Mouse (Mus musculus) lung, postnatal 4 days (tissue): ENCODE results near the gene Abhd15.

Experiments
- DNase-seq, 2 experiments: peaks; one replicate each; pipeline ENCODE4 v3.0.0; 2021

Gene Abhd15

DNA sequence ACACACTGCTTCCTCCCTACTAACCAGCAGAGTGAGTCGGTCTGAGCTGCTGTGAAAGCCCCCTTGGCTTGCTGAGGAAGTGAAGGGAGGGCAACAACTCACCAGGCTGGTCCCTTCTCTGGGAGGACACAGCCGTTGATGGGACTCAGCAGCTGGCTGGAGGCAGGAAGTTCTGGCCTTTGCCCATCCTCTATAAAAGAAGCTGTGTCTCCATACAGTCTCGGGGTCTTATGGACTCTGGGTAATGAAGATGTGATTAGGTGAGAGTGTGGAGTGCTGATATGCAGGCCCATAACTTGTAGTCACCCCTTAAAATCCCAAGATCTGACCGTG, 20.6 kb upstream of the Abhd15 start:
- peak in 1 of 2 experiments; percentile 24 for DNase-seq

DNA sequence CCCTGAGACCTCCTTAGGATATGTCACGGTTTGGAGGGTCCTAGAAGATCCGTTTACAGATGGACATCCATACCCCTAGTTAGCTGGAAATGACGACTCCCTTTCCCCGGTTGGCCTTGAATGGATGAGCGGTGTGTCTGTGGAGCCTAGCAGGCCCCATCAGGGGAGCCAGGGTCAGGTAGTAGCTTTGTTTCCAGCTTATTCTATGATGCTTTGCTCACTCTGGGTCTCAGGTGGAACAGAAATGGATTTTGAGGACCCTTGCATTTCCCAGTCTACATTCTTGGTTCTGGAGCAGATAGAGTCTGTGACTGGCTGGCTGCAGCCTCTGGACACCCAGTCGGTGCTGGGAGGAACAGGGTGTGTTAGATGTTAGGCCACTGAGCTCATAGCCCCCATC, 20.1 kb upstream of the Abhd15 start:
- no peak for DNase-seq

GRCm38 (mm10) chr11:77495507-77495906, 19.4 kb upstream of the Abhd15 start:
- peak in 1 of 2 experiments; percentile 15 for DNase-seq

DNA sequence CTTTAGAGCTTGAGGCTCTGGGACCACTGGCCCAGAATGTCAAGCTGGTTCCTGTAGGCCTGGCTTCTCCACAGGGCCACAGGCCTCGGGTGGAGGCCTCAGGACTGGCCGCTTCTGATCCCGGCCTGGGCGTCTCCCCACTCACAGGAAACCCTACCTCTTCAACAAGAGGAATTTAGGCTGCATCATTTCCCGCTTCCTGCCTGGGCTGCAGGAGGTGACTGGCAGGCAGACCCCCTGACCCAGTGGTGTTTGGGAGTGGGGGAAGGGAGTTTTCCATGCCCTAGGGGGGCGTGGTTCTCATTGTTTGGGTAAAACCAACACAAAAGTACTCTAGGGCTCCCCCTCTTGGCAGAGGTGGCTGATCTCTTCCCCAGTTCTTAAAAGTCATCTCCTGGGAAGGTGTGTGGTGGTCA, 17.6 kb upstream of the Abhd15 start:
- DNase-seq, result peak; percentile 89 to 91

DNA sequence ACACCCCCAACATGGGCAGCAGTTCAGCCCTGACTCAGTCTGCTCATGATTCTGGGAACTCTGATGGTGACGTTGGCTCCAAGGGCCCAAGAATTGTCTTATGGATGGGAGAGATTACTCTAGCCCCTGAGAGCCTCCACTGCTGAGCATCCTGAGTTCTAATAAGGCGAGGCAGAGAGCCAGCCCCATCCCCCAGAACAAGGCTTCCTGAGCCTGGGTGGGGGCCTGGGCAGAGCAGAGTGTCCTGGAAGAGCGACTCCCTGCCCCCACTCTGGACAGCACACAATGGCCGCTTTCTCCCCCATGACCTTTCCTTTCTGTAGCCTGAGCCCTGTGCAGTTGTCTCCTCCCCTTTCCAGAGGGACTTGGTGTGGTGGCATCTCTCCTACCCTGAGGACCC, 17.1 kb upstream of the Abhd15 start:
- peak; percentile 68 to 78 for DNase-seq

- no peak for DNase-seq
Measured at GRCm38 (mm10) chr11:77498261-77499139, 16.4 kb upstream of the Abhd15 start.

GRCm38 (mm10) chr11:77499354-77499753, 15.6 kb upstream of the Abhd15 start:
- no peak for DNase-seq

DNA sequence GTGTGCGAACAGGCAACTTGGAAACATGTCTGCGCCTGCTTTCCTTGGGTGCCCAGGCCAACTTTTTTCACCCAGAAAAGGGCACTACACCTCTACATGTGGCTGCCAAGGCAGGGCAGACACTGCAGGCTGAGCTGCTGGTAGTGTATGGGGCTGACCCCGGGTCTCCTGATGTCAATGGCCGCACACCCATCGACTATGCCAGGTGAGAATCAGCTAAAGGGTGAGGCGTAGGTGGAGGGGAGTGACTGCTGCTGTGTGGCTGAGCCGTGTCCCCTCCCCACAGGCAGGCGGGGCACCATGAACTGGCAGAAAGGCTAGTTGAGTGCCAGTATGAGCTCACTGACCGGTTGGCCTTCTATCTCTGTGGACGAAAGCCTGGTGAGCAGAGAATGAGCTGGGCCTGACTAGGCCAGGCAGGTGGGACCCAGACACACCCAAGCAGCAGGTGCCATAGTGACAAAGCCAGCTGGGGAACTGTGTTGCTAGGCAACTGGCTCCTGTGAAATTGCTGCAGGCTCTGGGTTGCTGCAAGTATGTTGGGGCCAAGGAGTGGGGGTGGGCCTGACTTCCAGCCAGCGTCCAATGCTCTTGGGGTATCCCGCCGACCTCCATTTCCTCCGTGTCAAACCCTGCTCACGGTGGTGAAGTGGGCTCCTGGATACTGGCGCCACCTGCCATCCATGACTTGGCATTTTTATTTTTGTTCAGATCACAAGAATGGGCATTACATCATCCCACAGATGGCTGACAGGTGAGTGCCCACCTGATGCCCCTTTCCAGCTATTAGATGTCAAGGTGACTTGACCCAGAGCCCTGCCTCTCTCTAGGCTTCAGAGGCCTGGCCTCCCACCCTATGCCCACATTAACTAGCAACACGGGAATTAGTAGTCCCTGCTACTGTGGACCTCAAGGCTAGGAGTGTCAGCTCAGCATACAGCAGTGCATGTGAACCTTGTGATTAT, 14.3 kb upstream of the Abhd15 start:
- no peak for DNase-seq

- DNase-seq, result peak; percentile 75 to 86
Measured at GRCm38 (mm10) chr11:77501392-77501791, 13.5 kb upstream of the Abhd15 start.

DNA sequence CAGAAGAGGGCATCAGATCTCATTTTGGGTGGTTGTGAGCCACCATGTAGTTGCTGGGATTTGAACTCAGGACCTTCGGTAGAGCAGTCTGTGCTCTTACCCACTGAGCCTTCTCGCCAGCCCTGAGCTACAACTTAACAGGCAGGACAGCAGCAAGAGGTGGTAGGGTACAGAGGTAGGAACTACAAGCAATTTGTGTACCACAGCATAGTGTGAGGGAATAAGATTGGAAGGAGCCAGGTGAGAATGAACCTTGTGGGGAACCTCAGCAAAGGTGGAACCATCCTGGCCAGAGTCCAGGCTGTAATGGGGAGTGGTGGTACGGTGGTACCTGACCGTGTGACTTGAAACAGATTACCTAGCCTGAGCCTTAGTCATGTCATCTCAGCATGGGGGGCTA, 12.9 kb upstream of the Abhd15 start:
- peak in 1 of 2 experiments; percentile 14 for DNase-seq

- peak in 1 of 2 experiments; percentile 19 for DNase-seq
Measured at GRCm38 (mm10) chr11:77502481-77502880, 12.4 kb upstream of the Abhd15 start.

DNA sequence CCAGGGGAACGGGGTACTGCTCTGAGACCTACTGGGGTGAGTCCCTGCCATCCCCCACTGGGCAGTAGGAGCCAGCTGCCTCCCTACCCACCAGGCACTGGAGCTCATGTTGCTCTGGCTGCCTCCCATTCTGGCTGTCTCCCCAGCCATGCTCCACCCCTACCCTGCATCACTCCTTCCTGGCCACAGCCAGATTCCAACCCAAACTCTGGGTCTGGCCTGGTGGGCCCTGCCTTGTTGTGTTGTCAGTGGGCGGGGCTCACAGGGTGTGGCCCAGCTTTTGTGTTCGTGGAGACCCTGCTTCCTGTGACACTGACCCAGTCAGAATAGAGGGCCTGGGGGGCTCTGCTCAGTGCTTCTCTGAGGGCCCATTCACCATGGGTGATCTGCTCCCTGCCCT, 11.4 kb upstream of the Abhd15 start:
- peak; percentile 59 to 78 for DNase-seq

- peak in 1 of 2 experiments; percentile 24 for DNase-seq
Measured at GRCm38 (mm10) chr11:77504377-77504776, 10.5 kb upstream of the Abhd15 start.

GRCm38 (mm10) chr11:77505291-77505980, 9.5 kb upstream of the Abhd15 start:
- DNase-seq, result peak in 1 of 2 experiments; percentile 22

DNA sequence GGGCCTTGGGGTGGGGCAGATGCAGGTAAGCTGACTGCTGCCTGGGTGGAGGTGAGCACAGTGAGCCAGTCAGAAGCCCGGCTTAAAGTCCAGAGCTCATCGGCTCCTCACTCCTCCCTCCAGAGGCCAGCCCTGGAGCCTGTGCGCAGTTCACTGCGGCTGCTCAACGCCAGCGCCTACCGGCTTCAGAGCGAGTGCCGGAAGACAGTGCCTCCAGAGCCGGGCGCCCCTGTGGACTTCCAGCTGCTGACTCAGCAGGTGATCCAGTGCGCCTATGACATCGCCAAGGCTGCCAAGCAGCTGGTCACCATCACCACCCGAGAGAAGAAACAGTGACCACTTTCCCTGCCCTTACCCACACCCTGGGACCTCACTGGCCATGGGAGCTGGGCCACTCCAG, 8.6 kb upstream of the Abhd15 start:
- DNase-seq, result no peak

DNA sequence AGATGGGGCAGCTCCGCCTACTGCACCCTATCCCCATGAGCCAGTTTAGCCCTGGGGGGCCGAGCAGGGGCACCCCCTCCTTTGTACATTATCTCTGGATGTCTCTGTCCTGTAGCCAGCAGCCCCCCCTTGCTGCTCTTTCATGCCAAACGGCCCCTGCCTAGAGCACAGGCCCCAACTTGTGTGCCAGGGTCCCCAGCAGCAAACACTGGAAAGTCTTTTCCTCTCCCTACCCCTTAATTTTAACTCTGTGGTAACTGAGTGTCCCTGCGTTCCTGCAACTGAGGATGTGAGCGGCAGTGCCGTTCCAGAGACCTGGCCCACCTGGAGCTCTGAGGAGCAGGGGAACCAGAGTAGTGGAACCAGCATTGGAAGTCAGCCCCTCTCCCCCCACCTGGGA, 8.0 kb upstream of the Abhd15 start:
- DNase-seq, result no peak

DNA sequence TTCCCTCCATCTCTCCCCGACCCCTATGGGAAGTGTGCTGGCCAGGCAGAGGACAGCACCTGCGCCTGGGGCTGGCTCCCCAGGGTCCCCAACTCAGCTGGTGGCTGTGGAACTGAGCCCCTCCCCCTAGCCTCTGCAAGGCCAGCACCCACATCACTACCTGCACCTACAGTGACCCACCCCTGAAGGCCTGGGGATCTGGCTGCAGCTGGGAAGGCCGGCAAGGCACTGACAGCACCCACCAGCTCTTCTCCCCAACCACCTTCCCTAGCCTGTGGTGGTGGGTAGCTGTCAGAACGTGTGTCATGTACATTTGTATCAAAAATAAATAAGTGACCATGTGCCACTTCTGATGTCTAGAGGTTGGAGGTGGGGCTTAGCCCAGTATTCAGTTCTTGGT, 7.5 kb upstream of the Abhd15 start:
- DNase-seq, result peak in 1 of 2 experiments; percentile 29

DNA sequence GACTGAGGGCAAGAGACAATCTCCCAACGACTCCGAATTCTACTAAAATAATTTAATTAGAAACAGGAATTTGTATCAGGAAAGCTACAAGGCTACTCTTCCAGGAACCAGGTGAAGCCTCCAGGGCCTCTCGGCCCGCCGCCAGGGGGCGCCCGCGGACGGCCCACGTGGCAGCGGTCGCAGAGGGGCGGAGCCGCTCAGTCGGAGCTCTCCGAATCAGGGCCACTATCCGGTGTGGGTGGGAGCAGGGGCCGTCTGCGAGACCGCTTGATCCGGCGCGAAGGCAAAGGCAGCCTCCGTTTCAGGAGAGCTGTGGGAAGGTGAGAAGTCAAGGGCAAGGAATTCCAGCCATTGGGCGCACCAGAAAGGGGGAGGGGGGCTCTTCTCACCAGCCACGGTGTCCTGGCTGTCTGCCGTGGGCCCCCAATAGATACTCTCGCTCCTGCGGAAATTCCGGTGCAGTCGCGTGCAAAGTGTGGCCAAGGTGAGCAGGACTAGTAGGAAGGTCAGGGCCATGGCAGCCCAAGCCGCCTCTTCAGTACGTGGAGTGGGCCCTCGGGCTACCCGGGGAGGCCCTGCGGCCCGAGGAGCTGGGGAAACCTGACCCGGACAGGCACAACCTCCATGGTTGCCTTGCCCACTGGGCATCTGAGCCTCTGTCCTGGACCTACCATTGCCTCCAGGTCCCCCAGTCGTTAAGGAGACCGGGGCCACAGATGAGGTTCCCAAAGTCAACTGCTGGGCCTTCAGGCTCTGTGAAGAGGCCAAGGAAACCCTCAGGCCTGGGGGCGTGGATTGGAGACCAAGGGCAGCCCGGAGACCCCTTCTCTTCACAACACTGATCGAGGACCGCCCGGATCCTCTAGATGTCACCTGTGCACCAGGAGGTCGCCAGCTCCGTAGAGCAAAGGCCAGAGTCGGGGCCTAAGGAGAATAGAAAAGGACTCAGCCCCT, 6.6 kb upstream of the Abhd15 start:
- DNase-seq, result peak; percentile 91

DNA sequence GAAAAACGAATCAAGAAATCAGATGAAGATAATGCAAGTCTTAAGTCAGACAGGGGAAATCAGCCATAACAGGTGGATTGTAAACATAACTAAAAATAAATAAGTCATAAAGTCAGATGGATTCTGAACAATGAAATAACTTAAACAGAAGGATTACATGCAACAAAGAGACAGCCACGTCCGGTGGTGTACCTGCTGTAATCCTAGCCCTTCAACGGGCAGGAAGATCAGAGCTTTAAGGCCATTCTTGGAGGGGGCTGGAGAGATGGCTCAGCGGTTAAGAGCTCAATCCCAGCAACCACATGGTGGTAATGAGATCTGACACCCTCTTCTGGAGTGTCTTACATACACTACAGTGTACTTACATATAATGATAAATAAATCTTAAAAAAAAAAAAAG, 3.6 kb upstream of the Abhd15 start:
- no peak for DNase-seq

GRCm38 (mm10) chr11:77512891-77513810, 1.8 kb upstream of the Abhd15 start:
- DNase-seq, result peak; percentile 92 to 95

GRCm38 (mm10) chr11:77513811-77514170, 1.1 kb upstream of the Abhd15 start:
- peak in 1 of 2 experiments; percentile 38 for DNase-seq
